Mouse (Mus musculus): ENCODE measurements around the gene Bcl2l14. TPM values are rescaled to one million over a fixed set of nuclear protein-coding genes. Genes with fewer than 3 reads are reported as not detected.

The Bcl2l14 gene
- polyA plus RNA-seq, 1 experiment: not detected

- H3K4me3 ChIP-seq (ENCODE audit: insufficient read depth, low read length): no peak overlapping the region
- peaks cover 11% of the 10 kb centered on the region for H3K4me1 ChIP-seq (ENCODE audit: control insufficient read depth, insufficient read depth, low read length)
- no peak overlapping the region for H3K27ac ChIP-seq (ENCODE audit: insufficient read depth, low read depth, low read length)
- TF ChIP-seq POLR2A (IDR thresholded peaks at IDR 0.05; ENCODE audit: borderline replicate concordance, low read depth, low read length) (no peak), CTCF (IDR thresholded peaks at IDR 0.05; ENCODE audit: low read depth, low read length) (no peak)
Observed at GRCm38 (mm10) chr6:134436955-134437354, 40.8 kb downstream of the Bcl2l14 start.

- TF ChIP-seq CTCF (IDR thresholded peaks at IDR 0.05; ENCODE audit: low read depth, low read length) (no peak), POLR2A (IDR thresholded peaks at IDR 0.05; ENCODE audit: borderline replicate concordance, low read depth, low read length) (no peak)
- H3K27ac ChIP-seq (ENCODE audit: insufficient read depth, low read depth, low read length): no peak overlapping the region
- no peaks in the 10 kb centered on the region for H3K4me1 ChIP-seq (ENCODE audit: control insufficient read depth, insufficient read depth, low read length)
- H3K4me3 ChIP-seq (ENCODE audit: insufficient read depth, low read length): no peak overlapping the region
Observed at GRCm38 (mm10) chr6:134439401-134440021, 43.4 kb downstream of the Bcl2l14 start.

- TF ChIP-seq POLR2A (IDR thresholded peaks at IDR 0.05; ENCODE audit: borderline replicate concordance, low read depth, low read length) (no peak), CTCF (IDR thresholded peaks at IDR 0.05; ENCODE audit: low read depth, low read length) (no peak)
- Histone ChIP-seq H3K4me1 (ENCODE audit: control insufficient read depth, insufficient read depth, low read length) (no peaks in the 10 kb centered on the region), H3K27ac (ENCODE audit: insufficient read depth, low read depth, low read length) (no peak overlapping the region)
Observed at GRCm38 (mm10) chr6:134440023-134440422, 43.9 kb downstream of the Bcl2l14 start.

GRCm38 (mm10) chr6:134441716-134442115, 45.6 kb downstream of the Bcl2l14 start:
- no peak overlapping the region for H3K27ac ChIP-seq (ENCODE audit: insufficient read depth, low read depth, low read length)
- no peaks in the 10 kb centered on the region for H3K4me1 ChIP-seq (ENCODE audit: control insufficient read depth, insufficient read depth, low read length)
- TF ChIP-seq CTCF (IDR thresholded peaks at IDR 0.05; ENCODE audit: low read depth, low read length) (no peak), POLR2A (IDR thresholded peaks at IDR 0.05; ENCODE audit: borderline replicate concordance, low read depth, low read length) (no peak)
- H3K4me3 ChIP-seq (ENCODE audit: insufficient read depth, low read length): no peak overlapping the region

More at GRCm38 (mm10) chr6:134440023-134440422, 43.9 kb downstream of the Bcl2l14 start:
- no peak overlapping the region for H3K4me3 ChIP-seq (ENCODE audit: insufficient read depth, low read length)

GRCm38 (mm10) chr6:134442219-134442618, 46.1 kb downstream of the Bcl2l14 start:
- Histone ChIP-seq H3K27ac (ENCODE audit: insufficient read depth, low read depth, low read length) (no peak overlapping the region), H3K4me1 (ENCODE audit: control insufficient read depth, insufficient read depth, low read length) (no peaks in the 10 kb centered on the region), H3K4me3 (ENCODE audit: insufficient read depth, low read length) (no peak overlapping the region)
- TF ChIP-seq CTCF (IDR thresholded peaks at IDR 0.05; ENCODE audit: low read depth, low read length) (no peak), POLR2A (IDR thresholded peaks at IDR 0.05; ENCODE audit: borderline replicate concordance, low read depth, low read length) (no peak)

GRCm38 (mm10) chr6:134443198-134443904, 47.2 kb downstream of the Bcl2l14 start:
- H3K4me1 ChIP-seq (ENCODE audit: control insufficient read depth, insufficient read depth, low read length): no peaks in the 10 kb centered on the region
- H3K4me3 ChIP-seq (ENCODE audit: insufficient read depth, low read length): no peak overlapping the region
- H3K27ac ChIP-seq (ENCODE audit: insufficient read depth, low read depth, low read length): no peak overlapping the region
- TF ChIP-seq POLR2A (IDR thresholded peaks at IDR 0.05; ENCODE audit: borderline replicate concordance, low read depth, low read length): no peak
- no peak for TF ChIP-seq CTCF (IDR thresholded peaks at IDR 0.05; ENCODE audit: low read depth, low read length)

GRCm38 (mm10) chr6:134443925-134444324, 47.8 kb downstream of the Bcl2l14 start:
- H3K27ac ChIP-seq (ENCODE audit: insufficient read depth, low read depth, low read length): no peak overlapping the region
- H3K4me3 ChIP-seq (ENCODE audit: insufficient read depth, low read length): no peak overlapping the region
- TF ChIP-seq CTCF (IDR thresholded peaks at IDR 0.05; ENCODE audit: low read depth, low read length) (no peak), POLR2A (IDR thresholded peaks at IDR 0.05; ENCODE audit: borderline replicate concordance, low read depth, low read length) (no peak)
- no peaks in the 10 kb centered on the region for H3K4me1 ChIP-seq (ENCODE audit: control insufficient read depth, insufficient read depth, low read length)

GRCm38 (mm10) chr6:134448451-134448850, 52.3 kb downstream of the Bcl2l14 start:
- no peak overlapping the region for H3K27ac ChIP-seq (ENCODE audit: insufficient read depth, low read depth, low read length)
- H3K4me1 ChIP-seq (ENCODE audit: control insufficient read depth, insufficient read depth, low read length): no peaks in the 10 kb centered on the region
- no peak for TF ChIP-seq POLR2A (IDR thresholded peaks at IDR 0.05; ENCODE audit: borderline replicate concordance, low read depth, low read length)
- TF ChIP-seq CTCF (IDR thresholded peaks at IDR 0.05; ENCODE audit: low read depth, low read length): no peak
- H3K4me3 ChIP-seq (ENCODE audit: insufficient read depth, low read length): no peak overlapping the region

- Histone ChIP-seq H3K4me1 (ENCODE audit: control insufficient read depth, insufficient read depth, low read length) (no peaks in the 10 kb centered on the region), H3K27ac (ENCODE audit: insufficient read depth, low read depth, low read length) (no peak overlapping the region), H3K4me3 (ENCODE audit: insufficient read depth, low read length) (no peak overlapping the region)
- TF ChIP-seq CTCF (IDR thresholded peaks at IDR 0.05; ENCODE audit: low read depth, low read length): no peak
- TF ChIP-seq POLR2A (IDR thresholded peaks at IDR 0.05; ENCODE audit: borderline replicate concordance, low read depth, low read length): no peak
Observed at GRCm38 (mm10) chr6:134449958-134450357, 53.8 kb downstream of the Bcl2l14 start.

GRCm38 (mm10) chr6:134450661-134451119, 54.6 kb downstream of the Bcl2l14 start:
- Histone ChIP-seq H3K4me3 (ENCODE audit: insufficient read depth, low read length) (no peak overlapping the region), H3K4me1 (ENCODE audit: control insufficient read depth, insufficient read depth, low read length) (no peaks in the 10 kb centered on the region), H3K27ac (ENCODE audit: insufficient read depth, low read depth, low read length) (no peak overlapping the region)
- no peak for TF ChIP-seq CTCF (IDR thresholded peaks at IDR 0.05; ENCODE audit: low read depth, low read length)
- TF ChIP-seq POLR2A (IDR thresholded peaks at IDR 0.05; ENCODE audit: borderline replicate concordance, low read depth, low read length): no peak

Data from bone marrow macrophage, adult 2 months (primary cell).